Mouse (Mus musculus): ENCODE results near the gene Zfp644.

GRCm38 (mm10) chr5:106604381-106604780 lies 92.7 kb downstream of the Zfp644 start:
- TF ChIP-seq MAFK (IDR thresholded peaks at IDR 0.05; ENCODE audit: insufficient read depth, low read depth, low read length) (no peak), ZC3H11A (IDR thresholded peaks at IDR 0.05; ENCODE audit: borderline replicate concordance, low read depth, low read length) (no peak), CHD2 (IDR thresholded peaks at IDR 0.05; ENCODE audit: low read depth, low read length) (no peak)
